Mouse (Mus musculus) forebrain, postnatal 0 days (tissue): ENCODE results near the gene Arl6ip5. TPM values are rescaled to one million over a fixed set of nuclear protein-coding genes. Genes with fewer than 3 reads are reported as not detected.
"Not testable (repeated sequence)": the region's sequence is repeated elsewhere in the genome, so short reads cannot be mapped to it uniquely, and the experiment has no call there.

Experiments used
- ATAC-seq: fragments of 200-750 bp; cut with Nextera tagmentation; 2 replicates; pipeline ENCODE4 v1.8.0; 2017; ENCODE audit warnings: mild to moderate bottlenecking, moderate library complexity
- DNase-seq: peaks from one replicate; pipeline ENCODE4 v3.0.0-alpha.2; 2015
- H3K27ac ChIP-seq: fragments of 300-500 bp; sonication (generic); 2 replicates; pipeline ENCODE4 v1.5.1; 2014; ENCODE audit warnings: low read depth, mild to moderate bottlenecking, antibody characterized with exemption, low read length, moderate library complexity, mixed read lengths
- H3K27me3 ChIP-seq: fragments of 300-500 bp; sonication (generic); 2 replicates; pipeline ENCODE4 v1.6.1; 2014; ENCODE audit warnings: mild to moderate bottlenecking, low read length, mixed read lengths; ENCODE audit not compliant: insufficient read depth
- H3K36me3 ChIP-seq: fragments of 300-500 bp; sonication (generic); 2 replicates; pipeline ENCODE4 v1.6.1; 2014; ENCODE audit warnings: mild to moderate bottlenecking, moderate library complexity; ENCODE audit not compliant: insufficient read depth
- H3K4me1 ChIP-seq: fragments of 300-500 bp; sonication (generic); 2 replicates; pipeline ENCODE4 v1.6.1; 2014; ENCODE audit warnings: antibody characterized with exemption; ENCODE audit not compliant: insufficient read depth
- H3K4me2 ChIP-seq: fragments of 300-500 bp; sonication (generic); 2 replicates; pipeline ENCODE4 v1.6.1; 2014; ENCODE audit warnings: low read depth, mild to moderate bottlenecking, moderate library complexity
- H3K4me3 ChIP-seq: fragments of 300-500 bp; sonication (generic); 2 replicates; pipeline ENCODE4 v1.5.1; 2014; ENCODE audit warnings: low read depth, low read length, mixed read lengths
- H3K9ac ChIP-seq: fragments of 300-500 bp; sonication (generic); 2 replicates; pipeline ENCODE4 v1.6.1; 2014; ENCODE audit warnings: mild to moderate bottlenecking
- H3K9me3 ChIP-seq: fragments of 300-500 bp; sonication (generic); 2 replicates; pipeline ENCODE4 v1.6.1; 2016; ENCODE audit warnings: low read length
- CTCF ChIP-seq: sonication (generic); IDR thresholded peaks from 2 replicates; pipeline ENCODE4 v1.5.1; 2016; ENCODE audit warnings: antibody characterized with exemption, control low read depth, low read depth
- WGBS: fragments of 180-500 bp; shearing (Covaris S2); extraction: QIAGEN DNeasy Blood & Tissue Kit; methylation state at CpG from one replicate; pipeline ENCODE4 v1.1.7; 2014; 5-methylcytosine and 5-hydroxymethylcytosine counted together
- polyA plus RNA-seq: library from polyadenylated mRNA; unstranded; fragments of >200 nt; fragmentation: Nextera tagmentation; extraction: Ambion mirVana; gene quantifications from 2 replicates; pipeline ENCODE4 v1.2.1, GENCODE M21; 2015
- total RNA-seq: library from RNA; depleted of rRNA; stranded (reverse); fragments of >200 nt; gene quantifications from 2 replicates; pipeline ENCODE4 v1.2.3, GENCODE M21; 2014

Gene Arl6ip5
- total and polyA plus RNA-seq, 2 experiments from 2014 or later = 101 to 146 TPM

GRCm38 (mm10) chr6:97258489-97258888 is 48.0 kb downstream of the Arl6ip5 start:
- Histone ChIP-seq H3K9me3 (no peaks in the 10 kb centered on the region), H3K9ac (no peak overlapping the region), H3K4me3 (no peak overlapping the region), H3K36me3 (no peaks in the 10 kb centered on the region), H3K4me1 (no peaks in the 10 kb centered on the region), H3K4me2 (no peak overlapping the region), H3K27me3 (no peaks in the 10 kb centered on the region), H3K27ac (no peak overlapping the region)
- DNase-seq = no peak
- no peak for TF ChIP-seq CTCF
- ATAC-seq = no peak
- 80% methylated on average over 1 of the region's 1 CpGs for WGBS

- H3K4me1 ChIP-seq, ATAC-seq, H3K36me3 ChIP-seq, H3K9ac ChIP-seq, H3K4me3 ChIP-seq, H3K27ac ChIP-seq, H3K9me3 ChIP-seq, H3K4me2 ChIP-seq, DNase-seq, H3K27me3 ChIP-seq: not testable (repeated sequence)
- whole genome bisulfite sequencing = 91% methylated on average over 2 of the region's 2 CpGs
These were observed 49.4 kb downstream of the Arl6ip5 start for GRCm38 (mm10) chr6:97259926-97260325.

- Histone ChIP-seq H3K4me2 (no peak overlapping the region), H3K4me3 (no peak overlapping the region), H3K9me3 (no peaks in the 10 kb centered on the region), H3K27me3 (no peaks in the 10 kb centered on the region), H3K36me3 (no peaks in the 10 kb centered on the region), H3K4me1 (no peaks in the 10 kb centered on the region), H3K27ac (no peak overlapping the region), H3K9ac (no peak overlapping the region)
- DNase-seq (no peak), ATAC-seq (no peak)
- 67% methylated on average over 4 of the region's 4 CpGs for WGBS
- TF ChIP-seq CTCF = no peak
These were observed 51.7 kb downstream of the Arl6ip5 start for GRCm38 (mm10) chr6:97262229-97262628.

GRCm38 (mm10) chr6:97263750-97264149 is 53.3 kb downstream of the Arl6ip5 start:
- H3K9me3 ChIP-seq, H3K4me2 ChIP-seq, H3K4me1 ChIP-seq, H3K4me3 ChIP-seq, H3K27me3 ChIP-seq, H3K36me3 ChIP-seq, DNase-seq, H3K9ac ChIP-seq, H3K27ac ChIP-seq, ATAC-seq: not testable (repeated sequence)

- no peak for ATAC-seq
- 78% methylated on average over 8 of the region's 8 CpGs for WGBS
- no peak overlapping the region for H3K4me3 ChIP-seq
- no peaks in the 10 kb centered on the region for H3K9me3 ChIP-seq
- no peaks in the 10 kb centered on the region for H3K36me3 ChIP-seq
- no peak overlapping the region for H3K27ac ChIP-seq
- H3K27me3 ChIP-seq = no peaks in the 10 kb centered on the region
- no peaks in the 10 kb centered on the region for H3K4me1 ChIP-seq
- no peak overlapping the region for H3K4me2 ChIP-seq
- H3K9ac ChIP-seq = no peak overlapping the region
- no peak for DNase-seq
- TF ChIP-seq CTCF = no peak
These were observed 54.8 kb downstream of the Arl6ip5 start for GRCm38 (mm10) chr6:97265240-97265639.

GRCm38 (mm10) chr6:97265705-97266104 is 55.2 kb downstream of the Arl6ip5 start:
- Histone ChIP-seq H3K36me3 (no peaks in the 10 kb centered on the region), H3K4me1 (no peaks in the 10 kb centered on the region), H3K9me3 (no peaks in the 10 kb centered on the region), H3K4me3 (no peak overlapping the region), H3K9ac (no peak overlapping the region), H3K4me2 (no peak overlapping the region), H3K27me3 (no peaks in the 10 kb centered on the region), H3K27ac (no peak overlapping the region)
- ATAC-seq = no peak
- no peak for TF ChIP-seq CTCF
- WGBS = 89% methylated on average over 3 of the region's 3 CpGs
- no peak for DNase-seq

- no peaks in the 10 kb centered on the region for H3K4me1 ChIP-seq
- H3K4me3 ChIP-seq = no peak overlapping the region
- DNase-seq (no peak), ATAC-seq (no peak)
- H3K36me3 ChIP-seq = no peaks in the 10 kb centered on the region
- no peak overlapping the region for H3K4me2 ChIP-seq
- H3K27ac ChIP-seq = no peak overlapping the region
- H3K27me3 ChIP-seq = no peaks in the 10 kb centered on the region
- 79% methylated on average over 4 of the region's 4 CpGs for WGBS
- TF ChIP-seq CTCF = no peak
- no peak overlapping the region for H3K9ac ChIP-seq
- no peaks in the 10 kb centered on the region for H3K9me3 ChIP-seq
These were observed 56.2 kb downstream of the Arl6ip5 start for GRCm38 (mm10) chr6:97266661-97267060.

- no peaks in the 10 kb centered on the region for H3K27me3 ChIP-seq
- H3K4me1 ChIP-seq = no peaks in the 10 kb centered on the region
- no peak overlapping the region for H3K9ac ChIP-seq
- no peak overlapping the region for H3K4me3 ChIP-seq
- no peak for TF ChIP-seq CTCF
- 96% methylated on average over 2 of the region's 2 CpGs for WGBS
- H3K36me3 ChIP-seq = no peaks in the 10 kb centered on the region
- DNase-seq (no peak), ATAC-seq (no peak)
- no peak overlapping the region for H3K27ac ChIP-seq
- H3K4me2 ChIP-seq = no peak overlapping the region
- H3K9me3 ChIP-seq = no peaks in the 10 kb centered on the region
These were observed 56.6 kb downstream of the Arl6ip5 start for GRCm38 (mm10) chr6:97267132-97267531.
